9 mouse cellular contexts compared by ENCODE assay signal in genomic region chr11:44682703-44683539, GRCm38 (mm10).
DNase-seq lines count a peak whose midpoint lies in the region; ATAC-seq and TF ChIP-seq lines count a peak whose summit lies in the region.
"Had no signal": no experiment of that assay in that cellular context is flagged by ENCODE, and none has a peak within 500 bp of the region (broad histone marks: within the 10 kb centered on the region; RNA-seq: fewer than 3 reads in every experiment).

No protein-coding gene starts in this region.

- intact Hi-C loops in gastrocnemius, adult 2 months (cut with DNase I), result no loop called here
- intact Hi-C loops in gastrocnemius, postnatal 14 days (cut with DNase I; ENCODE audit: low total_unique reads), result no loop called here

- H3K27me3 ChIP-seq in hindbrain, embryonic 12.5 days, result no peaks in the 10 kb centered on the region
- no peaks in the 10 kb centered on the region for H3K27me3 ChIP-seq in midbrain, embryonic 12.5 days

- peak overlapping the region; percentile 84 for H3K27ac ChIP-seq in gastrocnemius, adult 2 months
- peak overlapping the region; percentile 74 for H3K27ac ChIP-seq in hindbrain, embryonic 12.5 days
- peak overlapping the region; percentile 72 for H3K27ac ChIP-seq in midbrain, embryonic 12.5 days (replicated peaks)

- peak overlapping the region; percentile 19; the same call in 1 of the 2 replicates for H3K4me2 ChIP-seq in hindbrain, embryonic 12.5 days (replicated peaks)
- H3K4me2 ChIP-seq in midbrain, embryonic 12.5 days (replicated peaks), result peak overlapping the region; percentile 27

- no peaks in the 10 kb centered on the region for H3K9me3 ChIP-seq in hindbrain, embryonic 12.5 days (replicated peaks)
- H3K9me3 ChIP-seq in midbrain, embryonic 12.5 days, result no peaks in the 10 kb centered on the region

- no peak for TF ChIP-seq CTCF in gastrocnemius, adult 2 months (IDR thresholded peaks at IDR 0.05)

- ATAC-seq in hindbrain, embryonic 12.5 days (ENCODE audit: low FRiP score), result peak; percentile 68
- peak; percentile 65 for ATAC-seq in midbrain, embryonic 12.5 days (ENCODE audit: low FRiP score, low read depth)

- 0 out of 2 replicates have a peak overlapping the region, but pooled peaks have one; percentile 32 for H3K9ac ChIP-seq in hindbrain, embryonic 12.5 days
- 0 out of 2 replicates have a peak overlapping the region, but pooled peaks have one; percentile 8 for H3K9ac ChIP-seq in midbrain, embryonic 12.5 days (replicated peaks)

- peak overlapping the region; percentile 11 for H3K4me3 ChIP-seq in gastrocnemius, adult 2 months
- no peak overlapping the region for H3K4me3 ChIP-seq in hindbrain, embryonic 12.5 days
- H3K4me3 ChIP-seq in midbrain, embryonic 12.5 days, result no peak overlapping the region

- H3K4me1 ChIP-seq in hindbrain, embryonic 12.5 days, result peaks cover 58% of the 10 kb centered on the region
- H3K4me1 ChIP-seq in midbrain, embryonic 12.5 days, result peaks cover 32% of the 10 kb centered on the region

- DNase-seq in gastrocnemius, adult 2 months, result no peak
- no peak for DNase-seq in gastrocnemius, adult 8-10 months (ENCODE audit: low spot score in 2 of 2)
- DNase-seq in R1 (ENCODE audit: low read depth, low spot score), result peak; percentile 53
- DNase-seq in adrenal gland, adult 18-20 months (ENCODE audit: low spot score in 2 of 2), result no peak
- no peak for DNase-seq in gastrocnemius, postnatal 14 days
- DNase-seq in left cerebral cortex, adult 11 months (ENCODE audit: low spot score), result no peak
- DNase-seq: spleen, adult 18-20 months had no signal

- no peaks in the 10 kb centered on the region for H3K36me3 ChIP-seq in hindbrain, embryonic 12.5 days
- H3K36me3 ChIP-seq in midbrain, embryonic 12.5 days, result no peaks in the 10 kb centered on the region

- 21% methylated on average over 18 of the region's 18 CpGs for WGBS in hindbrain, embryonic 12.5 days
- WGBS in midbrain, embryonic 12.5 days, result 13% methylated on average over 18 of the region's 18 CpGs
